Mouse (Mus musculus): ENCODE results near the gene Ccdc12.
A peak's percentile ranks its signal among the peaks of the same experiment; 100 is the strongest.

DNA sequence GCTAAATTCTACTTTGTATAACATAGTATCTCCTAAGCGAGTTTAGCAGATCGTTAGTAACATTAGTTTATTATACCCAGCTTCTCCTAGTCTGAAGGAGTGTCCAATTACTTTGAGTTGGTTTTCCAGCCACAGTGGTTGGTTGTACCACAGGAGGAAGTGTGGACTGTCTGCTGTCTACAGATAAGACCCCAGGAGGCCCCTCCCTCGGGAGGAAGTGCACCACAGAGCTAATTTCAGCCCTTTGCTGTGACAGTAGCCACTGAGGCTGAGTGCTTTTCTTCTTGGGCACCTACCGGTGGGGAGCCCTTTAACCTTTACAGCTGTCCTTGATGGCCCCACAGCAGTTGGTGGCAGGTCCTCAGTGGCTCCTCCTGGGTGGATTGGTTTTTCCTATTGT, 9.6 kb downstream of the Ccdc12 start:
- TF ChIP-seq TAL1 (IDR thresholded peaks at IDR 0.05; ENCODE audit: low read length) = peak; percentile 82
- peak; percentile 78 for TF ChIP-seq GATA1 (IDR thresholded peaks at IDR 0.05; ENCODE audit: low read length)

Measured in erythroblast, embryonic 14.5 days (primary cell).